Mouse (Mus musculus) CH12.LX (cell line): ENCODE results near the gene Fbxo7.

Source experiments
- CTCF ChIP-seq, 2 experiments: IDR thresholded peaks in 1 of 2; conservative IDR thresholded peaks in 1 of 2; 2 replicates each; pipeline ENCODE4 v1.5.1; 2011 to 2012; ENCODE audit warnings: low read depth in 2 of 2, low read length in 2 of 2, improper control_type of control experiment in 1 of 2, inconsistent platforms in 1 of 2, mild to moderate bottlenecking in 1 of 2, moderate library complexity in 1 of 2
- ELF1 ChIP-seq: IDR thresholded peaks from 2 replicates; pipeline ENCODE4 v1.6.1; 2014; ENCODE audit warnings: low read depth, mild to moderate bottlenecking, inconsistent platforms, low read length, improper control_type of control experiment
- IRF4 ChIP-seq: IDR thresholded peaks from 2 replicates; pipeline ENCODE4 v1.6.1; 2014; ENCODE audit warnings: low read depth, mild to moderate bottlenecking, inconsistent platforms, low read length, improper control_type of control experiment
- NELFE ChIP-seq: IDR thresholded peaks from 2 replicates; pipeline ENCODE4 v1.6.1; 2011; ENCODE audit warnings: low read depth, low read length, improper control_type of control experiment
- POLR2A ChIP-seq: IDR thresholded peaks from 2 replicates; pipeline ENCODE4 v1.6.1; 2011; ENCODE audit warnings: low read depth, mild to moderate bottlenecking, improper control_type of control experiment, low read length
- POLR2AphosphoS2 ChIP-seq: IDR thresholded peaks from 2 replicates; pipeline ENCODE4 v1.6.1; 2011; ENCODE audit warnings: low read depth, low read length, improper control_type of control experiment
- RCOR1 ChIP-seq: conservative IDR thresholded peaks from 2 replicates; pipeline ENCODE4 v1.6.1; 2012; ENCODE audit warnings: low read depth, mild to moderate bottlenecking, inconsistent platforms, low read length, improper control_type of control experiment
- UBTF ChIP-seq: IDR thresholded peaks from 2 replicates; pipeline ENCODE4 v1.6.1; 2012; ENCODE audit warnings: low read depth, mild to moderate bottlenecking, inconsistent platforms, low read length, improper control_type of control experiment, moderate library complexity
- ZNF384 ChIP-seq: IDR thresholded peaks from 2 replicates; pipeline ENCODE4 v1.6.1; 2012; ENCODE audit warnings: low read depth, low read length, improper control_type of control experiment, inconsistent platforms

GRCm38 (mm10) chr10:86050522-86050921 is 28.8 kb downstream of the Fbxo7 start:
- TF ChIP-seq UBTF: no peak
- no peak for TF ChIP-seq CTCF (conservative IDR thresholded peaks at IDR 0.05 in 1 of 2, IDR thresholded peaks at IDR 0.05 in 1 of 2; ENCODE audit: low read depth in 2 of 2, low read length in 2 of 2)
- no peak for TF ChIP-seq RCOR1
- TF ChIP-seq IRF4: no peak
- TF ChIP-seq POLR2A: no peak
- no peak for TF ChIP-seq POLR2AphosphoS2
- TF ChIP-seq ELF1: no peak
- no peak for TF ChIP-seq ZNF384
- no peak for TF ChIP-seq NELFE
